Mouse (Mus musculus) layer of hippocampus, postnatal 10 days (tissue): Measurements from ENCODE around the gene Cyp2d22. TPM values are rescaled to one million over a fixed set of nuclear protein-coding genes. Genes with fewer than 3 reads are reported as not detected.
"Not testable (repeated sequence)": the region's sequence is repeated elsewhere in the genome, so short reads cannot be mapped to it uniquely, and the experiment has no call there.

Source experiments
- DNase-seq, 2 experiments: peaks; one replicate each; pipeline ENCODE4 v3.0.0; 2021; ENCODE audit warnings: low spot score in 2 of 2
- long read RNA-seq: library from polyadenylated mRNA; stranded (forward); transcript quantifications from one replicate; pipeline ENCODE4 v2.0.0, GENCODE M21; 2023
- total RNA-seq, 2 experiments: library from RNA; stranded (reverse); gene quantifications; 2 replicates each; pipeline ENCODE4 v1.2.3; 2021

Cyp2d22 gene
- 10 to 100 TPM; 18.8 to 19.5 TPM for total RNA-seq
- long read RNA-seq, partial matches to known transcripts: 4 of 12 reads
- long read RNA-seq, other reads (novel, unspliced or antisense): 8 of 12 reads

DNA sequence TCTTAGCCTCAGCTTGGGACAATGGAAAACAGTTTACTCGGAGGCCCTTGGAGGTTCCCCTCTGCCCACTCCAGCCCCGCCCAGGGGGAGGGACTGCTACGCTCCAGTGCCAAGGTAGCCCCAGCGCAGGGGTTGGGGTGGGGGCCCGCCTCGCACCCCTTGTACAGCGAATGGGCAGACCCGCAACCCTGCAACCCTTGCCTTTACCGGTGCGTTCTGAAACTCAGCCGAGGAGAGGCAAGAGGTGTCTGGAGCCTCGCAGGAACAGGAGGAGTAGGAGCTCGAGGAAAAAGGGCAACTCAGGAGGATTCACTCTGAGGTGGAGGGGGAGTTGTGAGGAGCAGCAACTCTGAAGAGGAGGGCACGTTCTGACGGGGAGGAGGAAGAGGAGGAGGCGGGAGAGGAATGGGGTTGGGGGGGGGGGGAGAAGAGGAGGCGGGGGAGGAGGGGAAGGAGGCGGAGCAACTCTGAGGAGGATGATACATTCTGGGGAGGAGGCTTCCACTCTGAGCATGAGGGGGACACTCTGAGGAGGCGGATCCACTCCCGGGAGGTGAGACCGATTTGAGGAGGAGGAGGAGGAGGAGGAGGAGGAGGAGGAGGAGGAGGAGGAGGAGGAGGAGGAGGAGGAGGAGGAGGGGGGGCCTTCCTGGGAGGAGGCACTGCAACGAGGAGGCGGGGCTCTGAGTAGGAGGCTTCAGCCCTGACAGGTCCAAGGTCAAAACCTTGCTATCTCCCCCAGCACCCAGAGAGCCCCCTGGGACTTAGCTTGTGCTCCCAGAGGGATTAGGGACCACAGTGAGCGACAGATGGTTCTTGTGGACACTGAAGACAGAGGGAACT, at the start of gene Cyp2d22:
Cyp2d22 (minus strand) TSS at position 390 of the 843 bp plus-strand sequence.
- DNase-seq: peak; percentile 43 to 61

GRCm38 (mm10) chr15:82423471-82423870, 43.4 kb upstream of the Cyp2d22 start:
- DNase-seq: no peak

GRCm38 (mm10) chr15:82422935-82423334, 42.9 kb upstream of the Cyp2d22 start:
- DNase-seq: no peak

- DNase-seq: no peak
Observed at GRCm38 (mm10) chr15:82418616-82419015, 38.6 kb upstream of the Cyp2d22 start.

DNA sequence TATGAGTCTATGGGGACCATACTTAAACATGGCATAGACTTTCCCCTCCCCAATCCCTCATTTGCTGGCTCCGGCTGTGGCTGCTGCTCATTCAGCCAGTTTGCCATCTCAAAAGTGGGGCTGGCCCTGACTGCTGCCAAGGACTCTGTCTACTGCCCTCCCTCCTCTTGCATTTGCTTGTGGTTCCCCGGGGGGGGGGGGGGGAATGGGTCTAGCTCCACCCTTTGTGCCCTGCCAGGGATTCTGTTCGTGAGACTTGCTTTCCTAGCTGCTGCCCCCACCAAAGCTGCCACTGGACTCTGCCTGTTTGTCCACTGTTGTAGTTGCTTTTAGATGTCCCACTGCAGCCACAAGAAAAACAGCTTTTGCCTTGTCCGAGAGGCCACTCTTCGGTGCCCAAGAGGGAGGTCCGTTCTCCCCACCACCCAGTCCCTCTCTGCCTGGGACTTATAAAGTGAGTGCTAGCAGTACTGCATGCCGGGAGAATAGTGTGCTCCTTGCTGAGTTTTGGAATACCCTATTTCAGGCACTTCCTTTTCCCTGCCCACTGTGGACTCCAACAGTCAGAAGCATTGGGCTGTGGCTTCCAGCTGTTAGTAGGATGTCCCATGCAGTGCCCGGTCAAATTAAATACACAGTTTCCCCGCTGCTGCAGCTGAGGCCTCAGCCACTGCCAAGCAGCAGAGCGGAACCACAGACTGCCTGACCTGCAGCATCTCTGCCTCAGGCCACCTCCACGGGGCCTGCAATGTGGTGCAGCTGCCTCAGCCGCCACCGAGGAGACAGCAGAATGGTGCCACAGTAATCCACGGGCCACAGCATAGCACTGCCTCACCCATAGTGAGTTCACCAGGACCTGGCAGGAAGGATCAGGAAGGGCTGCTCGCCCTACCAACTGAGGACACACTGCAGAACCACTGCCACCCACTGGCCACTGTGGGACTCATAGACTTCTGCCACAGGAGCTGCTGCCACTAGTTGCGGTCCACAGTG, 37.0 kb upstream of the Cyp2d22 start:
- peak; percentile 78 to 89 for DNase-seq

DNA sequence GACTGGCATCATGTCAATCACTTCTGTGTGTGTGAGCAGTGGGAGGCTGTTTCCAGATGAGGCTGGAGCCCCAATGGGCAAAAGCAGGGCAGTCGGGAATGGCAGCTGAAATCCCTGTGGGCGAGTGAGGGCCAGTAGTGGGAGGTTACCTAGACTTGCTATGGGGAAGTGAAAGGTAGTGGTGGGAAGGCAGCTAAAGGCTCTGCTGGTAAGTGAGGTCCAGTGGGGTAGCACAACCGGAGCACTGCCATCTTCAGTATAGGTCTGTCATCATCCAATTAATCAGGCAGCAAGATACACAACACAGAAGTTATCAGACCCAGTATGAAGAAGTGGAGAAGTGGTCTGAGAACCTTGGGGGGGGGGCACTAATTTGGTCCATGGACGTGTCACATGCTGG, 27.5 kb upstream of the Cyp2d22 start:
- no peak for DNase-seq

GRCm38 (mm10) chr15:82406981-82407380, 26.9 kb upstream of the Cyp2d22 start, which contains the start of gene Cyp2d10:
TSS of gene Cyp2d10 (minus strand) at chr15:82407195.
- no peak for DNase-seq

DNA sequence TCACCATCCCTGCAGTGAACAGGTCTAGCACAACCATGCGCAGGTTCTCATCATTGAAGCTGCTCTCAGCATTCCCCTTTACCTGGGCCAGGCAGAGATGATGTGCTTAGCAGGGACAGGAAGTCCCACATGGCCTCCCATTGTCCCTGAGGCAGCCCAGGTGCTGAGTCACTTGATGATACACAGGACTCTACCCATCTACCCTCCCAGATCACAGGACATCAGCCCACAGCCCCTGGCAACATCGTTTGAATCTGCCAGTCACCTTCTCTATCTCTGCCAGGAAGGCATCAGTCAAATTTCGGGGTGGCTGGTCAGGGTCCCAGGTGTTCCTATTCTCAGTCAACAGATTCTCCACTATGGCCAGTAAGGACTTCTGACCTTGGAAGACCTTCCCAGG, 24.1 kb upstream of the Cyp2d22 start:
- DNase-seq: no peak

- DNase-seq: no peak
Observed at GRCm38 (mm10) chr15:82403606-82404005, 23.5 kb upstream of the Cyp2d22 start.

- no peak for DNase-seq
Observed at GRCm38 (mm10) chr15:82402741-82403140, 22.7 kb upstream of the Cyp2d22 start.

DNA sequence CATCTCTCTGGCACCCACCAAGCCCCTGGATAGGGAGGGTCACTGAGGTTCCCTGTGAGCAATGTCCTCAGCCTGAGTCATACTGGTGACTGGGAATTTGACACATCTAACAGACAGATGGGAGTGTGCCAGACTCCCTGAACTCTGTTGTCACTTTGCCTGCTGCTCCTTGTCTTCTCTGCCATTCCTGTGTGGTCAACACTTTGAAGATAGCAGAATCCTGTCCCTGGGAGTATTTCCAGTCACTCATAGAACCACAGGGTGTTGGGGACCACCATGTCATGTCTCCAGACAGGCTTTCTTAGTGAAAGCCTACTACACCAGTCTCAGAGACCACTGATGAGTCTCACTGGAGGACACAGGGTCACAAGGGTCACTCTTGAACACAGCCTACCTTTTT, 22.0 kb upstream of the Cyp2d22 start:
- no peak for DNase-seq

GRCm38 (mm10) chr15:82401516-82401915, 21.5 kb upstream of the Cyp2d22 start:
- DNase-seq: no peak

GRCm38 (mm10) chr15:82395955-82396354, 15.9 kb upstream of the Cyp2d22 start:
- not testable (repeated sequence) for DNase-seq

DNA sequence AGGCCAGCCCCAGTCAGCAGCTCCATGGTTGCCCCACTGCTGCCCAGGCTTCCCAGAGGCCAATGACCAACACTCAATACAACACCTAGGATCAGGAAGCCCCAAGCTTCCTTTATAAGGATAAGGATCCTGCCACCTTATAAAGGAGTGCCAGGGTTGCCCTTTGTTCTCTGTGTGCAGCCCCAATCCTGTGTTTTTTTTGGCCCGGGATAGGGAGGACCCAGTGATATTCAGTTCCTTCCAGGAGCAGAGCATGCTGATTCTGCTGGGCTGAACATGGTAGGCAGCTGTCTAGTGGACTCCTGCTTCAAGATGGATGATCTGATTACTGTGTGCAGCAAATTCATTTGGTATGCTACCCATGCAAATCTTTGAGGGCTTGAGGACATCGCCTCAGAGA, 13.9 kb upstream of the Cyp2d22 start, which contains the start of gene Cyp2d11:
Cyp2d11 (minus strand) TSS at position 101 of the 400 bp plus-strand sequence.
- not testable (repeated sequence) for DNase-seq

DNA sequence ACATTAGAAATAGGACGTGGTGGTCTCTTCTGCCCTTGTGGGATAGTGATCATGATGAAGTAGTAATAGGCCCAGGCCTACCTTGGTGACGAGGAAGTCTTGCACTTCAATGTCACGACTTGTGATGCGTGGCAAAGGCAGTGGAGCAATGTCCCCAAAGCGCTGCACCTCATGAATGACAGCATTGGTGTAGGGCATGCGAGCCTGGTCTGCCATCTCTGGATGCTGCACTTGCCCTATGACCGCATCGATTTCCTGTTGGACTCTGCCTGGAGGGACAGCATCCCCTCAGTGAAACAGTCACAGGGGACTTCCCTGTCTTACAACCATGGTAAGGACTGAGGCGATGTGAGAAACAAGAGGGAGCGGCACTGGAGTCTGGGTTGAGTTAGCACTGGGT, 9.9 kb upstream of the Cyp2d22 start:
- DNase-seq: not testable (repeated sequence)

GRCm38 (mm10) chr15:82385729-82386128, 5.7 kb upstream of the Cyp2d22 start:
- no peak for DNase-seq

DNA sequence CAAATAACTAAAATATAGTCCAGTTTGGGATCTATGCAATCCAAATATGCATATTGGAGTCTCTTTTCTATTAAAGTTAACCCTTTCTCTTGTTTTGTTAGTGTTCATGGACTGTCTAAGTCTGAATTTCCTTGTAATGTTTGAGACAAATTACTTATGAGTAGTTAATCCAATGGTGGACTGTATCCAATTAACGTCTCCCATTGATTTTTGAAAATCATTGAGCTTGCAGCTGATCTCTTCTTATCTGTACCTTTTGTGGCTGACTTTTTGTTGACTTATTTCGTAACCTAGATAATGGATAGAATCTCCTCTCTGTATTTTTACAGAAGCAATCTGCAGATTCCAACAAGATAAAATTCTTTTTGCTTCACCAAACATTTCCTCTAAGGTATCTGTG, 2.4 kb upstream of the Cyp2d22 start:
- DNase-seq: no peak

DNA sequence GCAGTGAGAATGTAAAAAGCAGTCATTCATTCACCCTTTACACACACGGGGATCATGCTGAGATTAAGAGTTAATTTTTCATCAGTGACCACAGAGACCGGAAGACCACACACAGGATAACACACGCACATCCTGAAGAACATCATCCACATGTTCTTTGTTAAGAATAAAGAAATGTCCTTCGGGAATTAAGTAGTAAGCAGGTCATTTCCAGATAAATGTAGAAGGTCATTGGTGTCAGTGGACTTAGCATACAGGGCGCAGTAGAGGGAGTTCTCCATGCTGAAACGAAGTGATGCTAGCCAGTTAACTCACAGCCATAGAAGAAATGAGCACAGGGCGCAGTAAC, 628 bp upstream of the Cyp2d22 start:
- no peak for DNase-seq

DNA sequence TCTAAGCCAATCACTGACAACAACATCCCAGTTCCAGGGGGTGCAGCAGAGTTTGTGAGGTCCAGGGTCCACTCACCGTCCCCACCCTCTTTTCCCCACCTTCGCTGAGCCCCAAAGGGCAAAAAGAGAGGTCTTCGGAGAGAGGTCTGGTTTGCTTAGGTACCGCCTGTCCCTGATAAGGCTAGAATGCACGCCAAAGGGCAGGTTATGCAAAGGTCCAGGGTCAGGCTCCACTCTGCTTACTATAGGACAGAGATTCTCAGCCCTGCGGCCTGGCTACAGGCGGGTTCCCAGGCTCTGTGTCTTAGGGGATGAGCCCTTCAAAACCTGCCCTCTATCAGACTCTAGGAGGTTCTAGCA, 569 bp downstream of the Cyp2d22 start:
- no peak for DNase-seq

DNA sequence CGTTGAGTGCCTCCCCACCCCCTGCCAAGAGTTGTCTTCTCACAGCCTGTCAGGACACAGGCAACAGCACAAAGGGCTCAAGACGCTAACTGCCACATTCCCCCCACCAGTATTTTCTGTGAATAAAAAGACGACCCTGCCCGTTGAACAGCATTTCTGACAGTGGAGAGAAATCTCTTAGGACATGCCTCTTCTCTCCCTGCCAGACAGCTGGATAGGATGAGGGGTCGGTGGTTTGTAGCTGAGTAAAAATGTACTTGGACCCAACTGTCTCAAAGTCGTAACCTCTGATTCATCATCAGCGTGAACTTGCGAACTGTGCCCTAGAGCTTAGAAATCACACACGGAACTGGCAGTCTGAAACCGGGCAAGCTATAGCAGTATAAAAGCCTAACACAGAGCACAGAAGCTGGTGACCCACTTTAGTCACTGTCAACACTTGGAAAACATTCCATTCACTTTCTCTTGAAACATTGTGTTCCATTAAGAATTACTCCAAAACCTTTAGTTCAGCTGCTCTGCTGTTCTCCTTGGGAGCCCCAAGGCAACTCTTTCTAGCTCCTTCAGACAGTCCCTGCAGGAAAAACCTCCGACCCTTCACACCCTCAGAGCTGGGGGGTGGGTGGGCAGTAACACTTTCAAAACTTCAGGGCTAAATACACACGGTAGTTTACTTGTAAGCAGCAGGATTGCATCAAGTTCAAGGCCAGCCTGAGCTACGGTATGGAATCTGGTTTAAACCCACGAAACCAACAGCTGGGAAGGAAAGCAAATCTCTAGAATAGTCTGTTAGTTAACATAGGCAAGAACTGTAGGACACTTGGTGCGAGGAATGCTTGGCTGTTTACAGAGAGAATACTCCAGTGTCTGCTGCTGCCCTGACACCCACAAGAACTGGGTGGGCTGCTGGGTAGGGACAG, 1.5 kb downstream of the Cyp2d22 start:
- peak in 1 of 2 experiments; percentile 12 for DNase-seq

- DNase-seq: no peak
Observed at GRCm38 (mm10) chr15:82377701-82378100, 2.4 kb downstream of the Cyp2d22 start.
